Mouse (Mus musculus): ENCODE results near the gene Hoxa13. TPM values are rescaled to one million over a fixed set of nuclear protein-coding genes. Genes with fewer than 3 reads are reported as not detected.

The Hoxa13 gene
- polyA plus RNA-seq, 1 experiment from 2014 or later: 0.15 TPM

GRCm38 (mm10) chr6:52230516-52231165 lies 30.0 kb downstream of the Hoxa13 start, which contains the start of gene Hoxa9:
TSS of gene Hoxa9 (minus strand) at chr6:52231089.
- no peak within 1 kb of the TSS for H3K27ac ChIP-seq (ENCODE audit: low read depth, low read length)
- H3K36me3 ChIP-seq (ENCODE audit: control insufficient read depth, insufficient read depth, low read length): no peaks in the 10 kb centered on the region
- H3K4me2 ChIP-seq: no peak within 1 kb of the TSS
- DNase-seq (ENCODE audit: low spot score) (no peak), ATAC-seq (replicated peaks; ENCODE audit: low FRiP score) (no peak)
- no peaks in the 10 kb centered on the region for H3K9me3 ChIP-seq (ENCODE audit: control insufficient read depth, low read length)
- H3K9ac ChIP-seq (ENCODE audit: low read depth, low read length): no peak within 1 kb of the TSS
- H3K4me1 ChIP-seq (replicated peaks; ENCODE audit: control insufficient read depth, insufficient read depth, low read length): no peaks in the 10 kb centered on the region
- 2% methylated on average over 33 of the region's 36 CpGs for WGBS
- H3K4me3 ChIP-seq (ENCODE audit: low read depth, low read length): peak within 1 kb of the TSS; percentile 23
- peaks cover 96% of the 10 kb centered on the region for H3K27me3 ChIP-seq (replicated peaks; ENCODE audit: control insufficient read depth, insufficient read depth, low read length)

- no peak for ATAC-seq (replicated peaks; ENCODE audit: low FRiP score)
- Histone ChIP-seq H3K4me3 (ENCODE audit: low read depth, low read length) (peak overlapping the region; percentile 23), H3K27me3 (replicated peaks; ENCODE audit: control insufficient read depth, insufficient read depth, low read length) (peaks cover 96% of the 10 kb centered on the region), H3K4me1 (replicated peaks; ENCODE audit: control insufficient read depth, insufficient read depth, low read length) (no peaks in the 10 kb centered on the region), H3K4me2 (no peak overlapping the region; the same call in 1 of the 2 replicates), H3K9ac (ENCODE audit: low read depth, low read length) (no peak overlapping the region), H3K27ac (ENCODE audit: low read depth, low read length) (no peak overlapping the region), H3K9me3 (ENCODE audit: control insufficient read depth, low read length) (no peaks in the 10 kb centered on the region), H3K36me3 (ENCODE audit: control insufficient read depth, insufficient read depth, low read length) (no peaks in the 10 kb centered on the region)
- DNase-seq (ENCODE audit: low spot score): no peak
- WGBS: 3% methylated on average over 44 of the region's 44 CpGs
Observed at GRCm38 (mm10) chr6:52229558-52230416, 30.9 kb downstream of the Hoxa13 start.

GRCm38 (mm10) chr6:52228475-52229465 lies 31.9 kb downstream of the Hoxa13 start:
- Histone ChIP-seq H3K9ac (ENCODE audit: low read depth, low read length) (no peak overlapping the region), H3K27me3 (replicated peaks; ENCODE audit: control insufficient read depth, insufficient read depth, low read length) (peaks cover 96% of the 10 kb centered on the region), H3K4me1 (replicated peaks; ENCODE audit: control insufficient read depth, insufficient read depth, low read length) (no peaks in the 10 kb centered on the region), H3K36me3 (ENCODE audit: control insufficient read depth, insufficient read depth, low read length) (no peaks in the 10 kb centered on the region), H3K4me2 (peak overlapping the region; percentile 27), H3K27ac (ENCODE audit: low read depth, low read length) (no peak overlapping the region), H3K4me3 (ENCODE audit: low read depth, low read length) (no peak overlapping the region), H3K9me3 (ENCODE audit: control insufficient read depth, low read length) (no peaks in the 10 kb centered on the region)
- no peak for DNase-seq (ENCODE audit: low spot score)
- WGBS: 2% methylated on average over 38 of the region's 38 CpGs
- no peak for ATAC-seq (replicated peaks; ENCODE audit: low FRiP score)

GRCm38 (mm10) chr6:52227470-52228222 lies 33.0 kb downstream of the Hoxa13 start:
- no peaks in the 10 kb centered on the region for H3K9me3 ChIP-seq (ENCODE audit: control insufficient read depth, low read length)

GRCm38 (mm10) chr6:52226569-52227257 lies 34.0 kb downstream of the Hoxa13 start:
- Histone ChIP-seq H3K4me3 (ENCODE audit: low read depth, low read length) (no peak overlapping the region), H3K9ac (ENCODE audit: low read depth, low read length) (no peak overlapping the region), H3K4me2 (no peak overlapping the region), H3K27me3 (replicated peaks; ENCODE audit: control insufficient read depth, insufficient read depth, low read length) (peaks cover 96% of the 10 kb centered on the region), H3K9me3 (ENCODE audit: control insufficient read depth, low read length) (no peaks in the 10 kb centered on the region), H3K36me3 (ENCODE audit: control insufficient read depth, insufficient read depth, low read length) (no peaks in the 10 kb centered on the region), H3K4me1 (replicated peaks; ENCODE audit: control insufficient read depth, insufficient read depth, low read length) (no peaks in the 10 kb centered on the region), H3K27ac (ENCODE audit: low read depth, low read length) (no peak overlapping the region)
- no peak for DNase-seq (ENCODE audit: low spot score)
- WGBS: 7% methylated on average over 26 of the region's 26 CpGs
- ATAC-seq (replicated peaks; ENCODE audit: low FRiP score): no peak

More at GRCm38 (mm10) chr6:52227470-52228222, 33.0 kb downstream of the Hoxa13 start:
- Histone ChIP-seq H3K4me3 (ENCODE audit: low read depth, low read length) (no peak overlapping the region), H3K36me3 (ENCODE audit: control insufficient read depth, insufficient read depth, low read length) (no peaks in the 10 kb centered on the region), H3K9ac (ENCODE audit: low read depth, low read length) (no peak overlapping the region), H3K4me1 (replicated peaks; ENCODE audit: control insufficient read depth, insufficient read depth, low read length) (no peaks in the 10 kb centered on the region), H3K27ac (ENCODE audit: low read depth, low read length) (no peak overlapping the region), H3K27me3 (replicated peaks; ENCODE audit: control insufficient read depth, insufficient read depth, low read length) (peaks cover 96% of the 10 kb centered on the region), H3K4me2 (no peak overlapping the region)
- WGBS: 4% methylated on average over 11 of the region's 11 CpGs
- DNase-seq (ENCODE audit: low spot score) (no peak), ATAC-seq (replicated peaks; ENCODE audit: low FRiP score) (no peak)

GRCm38 (mm10) chr6:52225612-52226568 lies 34.8 kb downstream of the Hoxa13 start:
- peak overlapping the region; percentile 39 for H3K4me2 ChIP-seq
- H3K4me1 ChIP-seq (replicated peaks; ENCODE audit: control insufficient read depth, insufficient read depth, low read length): no peaks in the 10 kb centered on the region
- no peak overlapping the region for H3K27ac ChIP-seq (ENCODE audit: low read depth, low read length)
- DNase-seq (ENCODE audit: low spot score) (no peak), ATAC-seq (replicated peaks; ENCODE audit: low FRiP score) (no peak)
- WGBS: 4% methylated on average over 69 of the region's 69 CpGs
- peak overlapping the region; percentile 32 for H3K4me3 ChIP-seq (ENCODE audit: low read depth, low read length)
- no peaks in the 10 kb centered on the region for H3K36me3 ChIP-seq (ENCODE audit: control insufficient read depth, insufficient read depth, low read length)
- peaks cover 99% of the 10 kb centered on the region for H3K27me3 ChIP-seq (replicated peaks; ENCODE audit: control insufficient read depth, insufficient read depth, low read length)
- no peak overlapping the region for H3K9ac ChIP-seq (ENCODE audit: low read depth, low read length)
- no peaks in the 10 kb centered on the region for H3K9me3 ChIP-seq (ENCODE audit: control insufficient read depth, low read length)

All from liver, embryonic 11.5 days (tissue).